Mouse (Mus musculus) intestine, postnatal 0 days (tissue): Measurements from ENCODE around the gene Mrps18a. TPM values are rescaled to one million over a fixed set of nuclear protein-coding genes. Genes with fewer than 3 reads are reported as not detected.

Experiments used
- ATAC-seq: fragments of 200-750 bp; cut with Nextera tagmentation; 2 replicates; pipeline ENCODE4 v1.8.0; 2017; ENCODE audit warnings: mild to moderate bottlenecking, moderate TSS enrichment, moderate library complexity
- H3K27ac ChIP-seq: fragments of 300-500 bp; sonication (generic); 2 replicates; pipeline ENCODE4 v1.5.1; 2014; ENCODE audit warnings: mild to moderate bottlenecking, low read depth, low read length, moderate library complexity
- H3K27me3 ChIP-seq: fragments of 300-500 bp; sonication (generic); replicated peaks from 2 replicates; pipeline ENCODE4 v1.6.1; 2014; ENCODE audit warnings: low read length, mixed read lengths; ENCODE audit not compliant: control insufficient read depth, insufficient read depth
- H3K36me3 ChIP-seq: fragments of 300-500 bp; sonication (generic); 2 replicates; pipeline ENCODE4 v1.6.1; 2014; ENCODE audit warnings: mild to moderate bottlenecking, moderate library complexity; ENCODE audit not compliant: control insufficient read depth, insufficient read depth
- H3K4me1 ChIP-seq: fragments of 300-500 bp; sonication (generic); replicated peaks from 2 replicates; pipeline ENCODE4 v1.6.1; 2014; ENCODE audit warnings: antibody characterized with exemption, low read length, mixed read lengths; ENCODE audit not compliant: control insufficient read depth, insufficient read depth
- H3K4me2 ChIP-seq: fragments of 300-500 bp; sonication (generic); replicated peaks from 2 replicates; pipeline ENCODE4 v1.6.1; 2014; ENCODE audit warnings: low read depth, mild to moderate bottlenecking, moderate library complexity
- H3K4me3 ChIP-seq: fragments of 300-500 bp; sonication (generic); 2 replicates; pipeline ENCODE4 v1.5.1; 2014; ENCODE audit warnings: low read depth, low read length
- H3K9ac ChIP-seq: fragments of 300-500 bp; sonication (generic); 2 replicates; pipeline ENCODE4 v1.6.1; 2014; ENCODE audit warnings: mild to moderate bottlenecking, low read depth, low read length
- H3K9me3 ChIP-seq: fragments of 300-500 bp; sonication (generic); 2 replicates; pipeline ENCODE4 v1.6.1; 2016; ENCODE audit warnings: mixed run types; ENCODE audit not compliant: control insufficient read depth
- CTCF ChIP-seq: sonication (generic); IDR thresholded peaks from 2 replicates; pipeline ENCODE4 v1.5.1; 2016; ENCODE audit warnings: low read depth, mild to moderate bottlenecking, control low read depth, antibody characterized with exemption, moderate library complexity
- WGBS: fragments of 180-500 bp; shearing (Covaris S2); extraction: QIAGEN DNeasy Blood & Tissue Kit; methylation state at CpG from one replicate; pipeline ENCODE4 v1.1.7; 2014; 5-methylcytosine and 5-hydroxymethylcytosine counted together
- polyA plus RNA-seq: library from polyadenylated mRNA; unstranded; fragments of >200 nt; fragmentation: Nextera tagmentation; extraction: Ambion mirVana; gene quantifications from 2 replicates; pipeline ENCODE4 v1.2.1, GENCODE M21; 2015

The Mrps18a gene
- polyA plus RNA-seq, 1 experiment from 2014 or later = 121 TPM

- Histone ChIP-seq H3K36me3 (no peaks in the 10 kb centered on the region), H3K4me3 (peak overlapping the region; percentile 2; the same call in 1 of the 2 replicates), H3K27me3 (no peaks in the 10 kb centered on the region), H3K4me2 (peak overlapping the region; percentile 65), H3K27ac (no peak overlapping the region), H3K4me1 (0 out of 2 replicates have a peak, but pooled peaks cover 11% of the 10 kb centered on the region), H3K9me3 (no peaks in the 10 kb centered on the region), H3K9ac (no peak overlapping the region; the same call in 1 of the 2 replicates)
- ATAC-seq = no peak
- 35% methylated on average over 7 of the region's 7 CpGs for WGBS
- no peak for TF ChIP-seq CTCF
These were observed 36.2 kb upstream of the Mrps18a start for GRCm38 (mm10) chr17:46074398-46075115.

- Histone ChIP-seq H3K27ac (no peak overlapping the region), H3K36me3 (no peaks in the 10 kb centered on the region), H3K27me3 (no peaks in the 10 kb centered on the region), H3K9me3 (no peaks in the 10 kb centered on the region), H3K9ac (no peak overlapping the region), H3K4me1 (0 out of 2 replicates have a peak, but pooled peaks cover 11% of the 10 kb centered on the region), H3K4me2 (no peak overlapping the region), H3K4me3 (no peak overlapping the region)
- WGBS = 62% methylated on average over 3 of the region's 3 CpGs
- ATAC-seq = peak; percentile 9; the same call in 1 of the 2 replicates
- peak; percentile 71 for TF ChIP-seq CTCF
These were observed 35.7 kb upstream of the Mrps18a start for GRCm38 (mm10) chr17:46075116-46075485.

GRCm38 (mm10) chr17:46075551-46076259 is 35.1 kb upstream of the Mrps18a start:
- ATAC-seq = peak; percentile 65
- 56% methylated on average over 5 of the region's 5 CpGs for WGBS

DNA sequence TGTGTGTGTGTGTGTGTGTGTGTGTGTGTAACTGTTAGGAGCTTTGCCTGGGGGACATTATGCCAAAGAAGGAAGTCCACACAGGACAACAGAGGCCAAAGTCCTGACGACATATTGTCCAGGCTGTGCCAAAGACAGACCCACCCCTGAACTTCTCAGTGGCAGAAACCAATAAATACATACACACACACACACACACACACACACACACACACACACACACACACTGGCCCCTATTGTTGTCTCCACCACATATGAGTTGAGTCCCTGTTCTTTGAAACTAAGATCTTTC is 34.6 kb upstream of the Mrps18a start:
- H3K9ac ChIP-seq = no peak overlapping the region
- no peak; the same call in 1 of the 2 replicates for ATAC-seq
- no peak overlapping the region for H3K27ac ChIP-seq
- no peaks in the 10 kb centered on the region for H3K36me3 ChIP-seq
- H3K4me3 ChIP-seq = no peak overlapping the region
- TF ChIP-seq CTCF = no peak
- no peaks in the 10 kb centered on the region for H3K27me3 ChIP-seq
- no peak overlapping the region for H3K4me2 ChIP-seq
- 0 out of 2 replicates have a peak, but pooled peaks cover 11% of the 10 kb centered on the region for H3K4me1 ChIP-seq
- WGBS = 30% methylated on average over 1 of the region's 1 CpGs
- no peaks in the 10 kb centered on the region for H3K9me3 ChIP-seq

More at GRCm38 (mm10) chr17:46075551-46076259, 35.1 kb upstream of the Mrps18a start:
- H3K4me1 ChIP-seq = 0 out of 2 replicates have a peak, but pooled peaks cover 11% of the 10 kb centered on the region
- H3K27me3 ChIP-seq = no peaks in the 10 kb centered on the region
- no peaks in the 10 kb centered on the region for H3K36me3 ChIP-seq
- H3K4me3 ChIP-seq = no peak overlapping the region
- no peak overlapping the region for H3K27ac ChIP-seq
- no peak overlapping the region for H3K9ac ChIP-seq
- no peaks in the 10 kb centered on the region for H3K9me3 ChIP-seq
- TF ChIP-seq CTCF = no peak
- H3K4me2 ChIP-seq = no peak overlapping the region

- WGBS = 90% methylated on average over 12 of the region's 12 CpGs
- ATAC-seq = no peak
- H3K9ac ChIP-seq = no peak overlapping the region
- no peak overlapping the region for H3K27ac ChIP-seq
- H3K36me3 ChIP-seq = no peaks in the 10 kb centered on the region
- H3K4me3 ChIP-seq = no peak overlapping the region
- TF ChIP-seq CTCF = no peak
- no peaks in the 10 kb centered on the region for H3K27me3 ChIP-seq
- H3K4me1 ChIP-seq = 0 out of 2 replicates have a peak, but pooled peaks cover 11% of the 10 kb centered on the region
- no peak overlapping the region for H3K4me2 ChIP-seq
- H3K9me3 ChIP-seq = no peaks in the 10 kb centered on the region
These were observed 32.8 kb upstream of the Mrps18a start for GRCm38 (mm10) chr17:46077921-46078534.

DNA sequence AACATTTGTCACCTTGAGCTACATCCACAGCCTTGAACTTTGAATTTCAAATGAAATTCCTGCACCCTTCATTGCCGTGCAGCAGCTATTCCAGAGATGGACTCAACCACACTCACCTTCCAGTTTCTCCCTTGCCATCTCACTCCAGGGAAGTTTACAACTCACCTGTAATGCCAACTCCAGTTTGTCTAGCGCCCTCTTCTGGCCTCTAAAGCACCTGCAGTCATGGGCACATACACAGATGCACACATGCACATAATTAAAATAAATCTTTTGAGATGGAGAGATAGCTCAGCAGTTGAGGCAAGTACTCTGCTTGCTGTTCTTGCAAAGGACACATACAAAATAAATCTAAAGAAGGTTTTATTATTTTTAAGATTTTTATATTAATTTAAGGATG is 31.7 kb upstream of the Mrps18a start:
- no peak overlapping the region for H3K4me3 ChIP-seq
- H3K4me2 ChIP-seq = no peak overlapping the region
- H3K27me3 ChIP-seq = no peaks in the 10 kb centered on the region
- no peaks in the 10 kb centered on the region for H3K36me3 ChIP-seq
- H3K27ac ChIP-seq = no peak overlapping the region
- no peak for ATAC-seq
- peak; percentile 42 for TF ChIP-seq CTCF
- no peaks in the 10 kb centered on the region for H3K9me3 ChIP-seq
- no peak overlapping the region for H3K9ac ChIP-seq
- H3K4me1 ChIP-seq = peaks cover 11% of the 10 kb centered on the region; the same call in 1 of the 2 replicates
- WGBS = 74% methylated on average over 2 of the region's 2 CpGs
